Mouse (Mus musculus): ENCODE measurements around the gene 4930402F06Rik.
A peak's percentile ranks its signal among the peaks of the same experiment; 100 is the strongest.

Gene 4930402F06Rik

GRCm38 (mm10) chr2:35338036-35338435 is 58.9 kb downstream of the 4930402F06Rik start:
- no peak for DNase-seq (ENCODE audit: low spot score)

GRCm38 (mm10) chr2:35337419-35337818 is 59.6 kb downstream of the 4930402F06Rik start:
- DNase-seq (ENCODE audit: low spot score) = no peak

- DNase-seq (ENCODE audit: low spot score) = peak; percentile 99
Measured at GRCm38 (mm10) chr2:35336388-35337280, 60.3 kb downstream of the 4930402F06Rik start, which contains the start of gene Stom. Gene Stom, minus strand, starts transcription at chr2:35336976.

GRCm38 (mm10) chr2:35335620-35336019 is 61.4 kb downstream of the 4930402F06Rik start:
- no peak for DNase-seq (ENCODE audit: low spot score)

GRCm38 (mm10) chr2:35333670-35334069 is 63.3 kb downstream of the 4930402F06Rik start:
- DNase-seq (ENCODE audit: low spot score) = no peak

- DNase-seq (ENCODE audit: low spot score) = no peak
Measured at GRCm38 (mm10) chr2:35331205-35331604, 65.8 kb downstream of the 4930402F06Rik start.

GRCm38 (mm10) chr2:35329061-35329460 is 67.9 kb downstream of the 4930402F06Rik start:
- DNase-seq (ENCODE audit: low spot score) = no peak

GRCm38 (mm10) chr2:35328064-35328792 is 68.7 kb downstream of the 4930402F06Rik start:
- DNase-seq (ENCODE audit: low spot score) = no peak

- peak; percentile 67 for DNase-seq (ENCODE audit: low spot score)
Measured at GRCm38 (mm10) chr2:35327583-35327982, 69.4 kb downstream of the 4930402F06Rik start.

- no peak for DNase-seq (ENCODE audit: low spot score)
Measured at GRCm38 (mm10) chr2:35326931-35327330, 70.0 kb downstream of the 4930402F06Rik start.

GRCm38 (mm10) chr2:35325930-35326329 is 71.0 kb downstream of the 4930402F06Rik start:
- DNase-seq (ENCODE audit: low spot score) = no peak

Measured in c-Kit-positive CD71-positive TER-119-positive erythroid progenitor cells, embryonic 14.5 days (primary cell).